Mouse (Mus musculus) ES-E14 (cell line): Measurements from ENCODE around the gene Ank2.

Experiments used
- CHD2 ChIP-seq: IDR thresholded peaks from 2 replicates; pipeline ENCODE4 v1.6.1; 2014; ENCODE audit warnings: mild to moderate bottlenecking, low read depth, low read length, inconsistent platforms
- HCFC1 ChIP-seq: IDR thresholded peaks from 2 replicates; pipeline ENCODE4 v1.6.1; 2012; ENCODE audit warnings: low read length, inconsistent platforms, borderline replicate concordance; ENCODE audit not compliant: insufficient read depth
- MAFK ChIP-seq: IDR thresholded peaks from 2 replicates; pipeline ENCODE4 v1.6.1; 2014; ENCODE audit warnings: mild to moderate bottlenecking, low read depth, low read length, inconsistent platforms; ENCODE audit not compliant: insufficient read depth

- TF ChIP-seq CHD2 (no peak), MAFK (no peak), HCFC1 (no peak)
Observed at GRCm38 (mm10) chr3:127458925-127459324, 40.2 kb downstream of the Ank2 start.
